Mouse (Mus musculus) neural tube, embryonic 13.5 days (tissue): Measurements from ENCODE around the gene 4933415F23Rik. TPM values are rescaled to one million over a fixed set of nuclear protein-coding genes. Genes with fewer than 3 reads are reported as not detected.
"Not testable (repeated sequence)": the region's sequence is repeated elsewhere in the genome, so short reads cannot be mapped to it uniquely, and the experiment has no call there.

Experiments used
- ATAC-seq: fragments of 200-750 bp; cut with Nextera tagmentation; 2 replicates; pipeline ENCODE4 v1.8.0; 2017; ENCODE audit warnings: low read depth, mild to moderate bottlenecking, moderate TSS enrichment, moderate library complexity
- H3K27ac ChIP-seq: fragments of 300-500 bp; sonication (generic); replicated peaks from 2 replicates; pipeline ENCODE4 v1.5.1; 2015; ENCODE audit warnings: moderate library complexity, mild to moderate bottlenecking, inconsistent platforms
- H3K27me3 ChIP-seq: fragments of 300-500 bp; sonication (generic); 2 replicates; pipeline ENCODE4 v1.6.1; 2015; ENCODE audit warnings: mild to moderate bottlenecking, inconsistent platforms
- H3K36me3 ChIP-seq: fragments of 300-500 bp; sonication (generic); 2 replicates; pipeline ENCODE4 v1.6.1; 2015; ENCODE audit warnings: mild to moderate bottlenecking, inconsistent platforms
- H3K4me1 ChIP-seq: fragments of 300-500 bp; sonication (generic); replicated peaks from 2 replicates; pipeline ENCODE4 v1.6.1; 2015; ENCODE audit warnings: inconsistent platforms
- H3K4me2 ChIP-seq: fragments of 300-500 bp; sonication (generic); 2 replicates; pipeline ENCODE4 v1.6.1; 2015; ENCODE audit warnings: inconsistent platforms, mild to moderate bottlenecking, moderate library complexity
- H3K4me3 ChIP-seq: fragments of 300-500 bp; sonication (generic); 2 replicates; pipeline ENCODE4 v1.5.1; 2015; ENCODE audit warnings: mild to moderate bottlenecking, inconsistent platforms
- H3K9ac ChIP-seq: fragments of 300-500 bp; sonication (generic); 2 replicates; pipeline ENCODE4 v1.6.1; 2015; ENCODE audit warnings: moderate library complexity, mild to moderate bottlenecking, inconsistent platforms
- H3K9me3 ChIP-seq: fragments of 300-500 bp; sonication (generic); 2 replicates; pipeline ENCODE4 v1.6.1; 2016; ENCODE audit warnings: inconsistent platforms
- WGBS: fragments of 180-500 bp; shearing (Covaris S2); methylation state at CpG from one replicate; pipeline ENCODE4 v1.1.7; 2015; 5-methylcytosine and 5-hydroxymethylcytosine counted together
- polyA plus RNA-seq: library from polyadenylated mRNA; unstranded; fragments of >200 nt; fragmentation: Nextera tagmentation; extraction: Ambion mirVana; gene quantifications from 2 replicates; pipeline ENCODE4 v1.2.1, GENCODE M21; 2015

4933415F23Rik gene
- polyA plus RNA-seq = 0.14 TPM in 1 of 2 replicates, not detected in the other

- Histone ChIP-seq H3K9ac (no peak within 1 kb of the TSS), H3K4me3 (no peak within 1 kb of the TSS)
These were observed at the start of gene 4933415F23Rik for GRCm38 (mm10) chr1:23102021-23102420. Gene 4933415F23Rik, minus strand, starts transcription at chr1:23102253.

GRCm38 (mm10) chr1:23151722-23152121 is 49.7 kb upstream of the 4933415F23Rik start:
- H3K9ac ChIP-seq = no peak overlapping the region
- H3K27ac ChIP-seq = no peak overlapping the region
- 85% methylated on average over 1 of the region's 1 CpGs for WGBS
- no peak overlapping the region for H3K4me2 ChIP-seq
- ATAC-seq = no peak
- H3K4me3 ChIP-seq = no peak overlapping the region
- H3K36me3 ChIP-seq = no peaks in the 10 kb centered on the region
- no peaks in the 10 kb centered on the region for H3K4me1 ChIP-seq
- H3K9me3 ChIP-seq = no peaks in the 10 kb centered on the region
- H3K27me3 ChIP-seq = no peaks in the 10 kb centered on the region

More at GRCm38 (mm10) chr1:23102021-23102420, at the start of gene 4933415F23Rik:
- no peaks in the 10 kb centered on the region for H3K36me3 ChIP-seq
- 94% methylated on average over 20 of the region's 20 CpGs for WGBS
- H3K4me1 ChIP-seq = no peaks in the 10 kb centered on the region
- no peaks in the 10 kb centered on the region for H3K27me3 ChIP-seq
- no peaks in the 10 kb centered on the region for H3K9me3 ChIP-seq
- no peak within 1 kb of the TSS for H3K4me2 ChIP-seq
- no peak within 1 kb of the TSS for H3K27ac ChIP-seq
- no peak for ATAC-seq

GRCm38 (mm10) chr1:23146198-23146873 is 44.3 kb upstream of the 4933415F23Rik start:
- Histone ChIP-seq H3K4me1 (no peaks in the 10 kb centered on the region), H3K4me2 (no peak overlapping the region), H3K36me3 (no peaks in the 10 kb centered on the region), H3K27me3 (no peaks in the 10 kb centered on the region), H3K27ac (no peak overlapping the region), H3K4me3 (no peak overlapping the region), H3K9me3 (no peaks in the 10 kb centered on the region), H3K9ac (no peak overlapping the region)
- ATAC-seq = no peak
- WGBS = 74% methylated on average over 5 of the region's 5 CpGs

GRCm38 (mm10) chr1:23141121-23141811 is 39.2 kb upstream of the 4933415F23Rik start:
- peak; percentile 53; the same call in 1 of the 2 replicates for ATAC-seq

GRCm38 (mm10) chr1:23140530-23140929 is 38.5 kb upstream of the 4933415F23Rik start:
- 0% methylated on average over 1 of the region's 1 CpGs for WGBS
- not testable (repeated sequence) for H3K4me2 ChIP-seq, H3K9me3 ChIP-seq, H3K9ac ChIP-seq, ATAC-seq, H3K36me3 ChIP-seq, H3K27ac ChIP-seq, H3K27me3 ChIP-seq, H3K4me3 ChIP-seq, H3K4me1 ChIP-seq

More at GRCm38 (mm10) chr1:23141121-23141811, 39.2 kb upstream of the 4933415F23Rik start:
- Histone ChIP-seq H3K9ac (no peak overlapping the region), H3K36me3 (no peaks in the 10 kb centered on the region), H3K4me1 (no peaks in the 10 kb centered on the region), H3K9me3 (no peaks in the 10 kb centered on the region), H3K4me3 (no peak overlapping the region), H3K27ac (no peak overlapping the region), H3K4me2 (no peak overlapping the region), H3K27me3 (no peaks in the 10 kb centered on the region)
- 61% methylated on average over 10 of the region's 10 CpGs for WGBS

- Histone ChIP-seq H3K4me2 (no peak overlapping the region), H3K9ac (no peak overlapping the region), H3K27me3 (no peaks in the 10 kb centered on the region), H3K27ac (no peak overlapping the region), H3K4me3 (no peak overlapping the region), H3K9me3 (no peaks in the 10 kb centered on the region), H3K36me3 (no peaks in the 10 kb centered on the region), H3K4me1 (no peaks in the 10 kb centered on the region)
- 78% methylated on average over 4 of the region's 4 CpGs for WGBS
- no peak for ATAC-seq
These were observed 18.8 kb upstream of the 4933415F23Rik start for GRCm38 (mm10) chr1:23120901-23121300.

- WGBS = 78% methylated on average over 4 of the region's 4 CpGs
These were observed 17.4 kb upstream of the 4933415F23Rik start for GRCm38 (mm10) chr1:23119406-23119805.

GRCm38 (mm10) chr1:23117423-23117822 is 15.4 kb upstream of the 4933415F23Rik start:
- no peak for ATAC-seq
- H3K4me2 ChIP-seq = no peak overlapping the region
- no peak overlapping the region for H3K9ac ChIP-seq
- no peaks in the 10 kb centered on the region for H3K27me3 ChIP-seq
- H3K36me3 ChIP-seq = no peaks in the 10 kb centered on the region
- no peak overlapping the region for H3K27ac ChIP-seq
- H3K9me3 ChIP-seq = no peaks in the 10 kb centered on the region
- 73% methylated on average over 3 of the region's 3 CpGs for WGBS
- H3K4me1 ChIP-seq = no peaks in the 10 kb centered on the region
- H3K4me3 ChIP-seq = no peak overlapping the region

More at GRCm38 (mm10) chr1:23119406-23119805, 17.4 kb upstream of the 4933415F23Rik start:
- H3K9me3 ChIP-seq = no peaks in the 10 kb centered on the region
- no peak overlapping the region for H3K4me3 ChIP-seq
- no peak overlapping the region for H3K9ac ChIP-seq
- H3K36me3 ChIP-seq = no peaks in the 10 kb centered on the region
- H3K4me2 ChIP-seq = no peak overlapping the region
- no peaks in the 10 kb centered on the region for H3K27me3 ChIP-seq
- no peaks in the 10 kb centered on the region for H3K4me1 ChIP-seq
- no peak overlapping the region for H3K27ac ChIP-seq
- no peak for ATAC-seq

- no peak overlapping the region for H3K9ac ChIP-seq
- H3K9me3 ChIP-seq = no peaks in the 10 kb centered on the region
- H3K36me3 ChIP-seq = no peaks in the 10 kb centered on the region
- no peaks in the 10 kb centered on the region for H3K27me3 ChIP-seq
- no peak overlapping the region for H3K4me3 ChIP-seq
- ATAC-seq = no peak
- H3K4me2 ChIP-seq = no peak overlapping the region
- H3K27ac ChIP-seq = no peak overlapping the region
- WGBS = 94% methylated on average over 1 of the region's 1 CpGs
- no peaks in the 10 kb centered on the region for H3K4me1 ChIP-seq
These were observed 7.1 kb upstream of the 4933415F23Rik start for GRCm38 (mm10) chr1:23109191-23109590.

GRCm38 (mm10) chr1:23102881-23103280 is 828 bp upstream of the 4933415F23Rik start:
- H3K27me3 ChIP-seq = no peaks in the 10 kb centered on the region
- no peaks in the 10 kb centered on the region for H3K4me1 ChIP-seq
- H3K9ac ChIP-seq = no peak overlapping the region
- ATAC-seq = no peak
- no peaks in the 10 kb centered on the region for H3K36me3 ChIP-seq
- H3K27ac ChIP-seq = no peak overlapping the region
- no peaks in the 10 kb centered on the region for H3K9me3 ChIP-seq
- WGBS = 74% methylated on average over 4 of the region's 4 CpGs
- no peak overlapping the region for H3K4me2 ChIP-seq
- no peak overlapping the region for H3K4me3 ChIP-seq

GRCm38 (mm10) chr1:23099791-23100190 is 2.3 kb downstream of the 4933415F23Rik start:
- H3K4me3 ChIP-seq = no peak overlapping the region
- no peak overlapping the region for H3K4me2 ChIP-seq
- H3K27me3 ChIP-seq = no peaks in the 10 kb centered on the region
- H3K27ac ChIP-seq = no peak overlapping the region
- no peaks in the 10 kb centered on the region for H3K9me3 ChIP-seq
- ATAC-seq = no peak
- no peaks in the 10 kb centered on the region for H3K36me3 ChIP-seq
- no peaks in the 10 kb centered on the region for H3K4me1 ChIP-seq
- H3K9ac ChIP-seq = no peak overlapping the region
- WGBS = 75% methylated on average over 1 of the region's 1 CpGs

GRCm38 (mm10) chr1:23098451-23098850 is 3.6 kb downstream of the 4933415F23Rik start:
- H3K36me3 ChIP-seq = no peaks in the 10 kb centered on the region
- H3K9ac ChIP-seq = no peak overlapping the region
- no peaks in the 10 kb centered on the region for H3K4me1 ChIP-seq
- 88% methylated on average over 2 of the region's 2 CpGs for WGBS
- H3K4me2 ChIP-seq = no peak overlapping the region
- no peaks in the 10 kb centered on the region for H3K9me3 ChIP-seq
- no peaks in the 10 kb centered on the region for H3K27me3 ChIP-seq
- no peak overlapping the region for H3K4me3 ChIP-seq
- no peak for ATAC-seq
- no peak overlapping the region for H3K27ac ChIP-seq
